Mouse (Mus musculus): ENCODE data around the gene Rnf24.

DNA sequence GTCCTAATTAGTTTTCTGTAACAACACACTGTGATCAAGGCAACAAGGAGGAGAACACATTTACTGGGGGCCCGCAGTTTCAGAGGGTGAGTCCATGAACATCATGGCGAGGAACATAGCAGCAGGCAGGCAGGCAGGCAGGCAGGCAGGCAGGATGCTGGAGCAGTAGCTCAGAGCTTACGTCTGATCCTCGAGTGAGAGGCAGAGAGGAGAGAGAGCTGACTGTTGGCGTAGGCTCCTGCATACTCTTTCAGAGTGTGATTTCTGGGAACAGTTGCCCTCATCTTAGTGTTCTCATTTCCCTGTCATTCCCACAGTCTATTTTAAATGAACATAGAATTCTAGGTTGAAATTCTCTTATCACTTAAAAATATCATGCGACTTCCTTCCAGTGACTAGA lies 24.4 kb upstream of the Rnf24 start:
- TF ChIP-seq POLR2A (IDR thresholded peaks at IDR 0.05; ENCODE audit: insufficient read depth, low read length) (no peak), CTCF (IDR thresholded peaks at IDR 0.05; ENCODE audit: low read depth, low read length) (no peak)

Measured in ES-Bruce4 (cell line).